Mouse (Mus musculus): ENCODE results near the gene Abcb1b.
"Not testable (repeated sequence)": the region's sequence is repeated elsewhere in the genome, so short reads cannot be mapped to it uniquely, and the experiment has no call there.

Abcb1b gene

GRCm38 (mm10) chr5:8797987-8798751 lies at the start of gene Abcb1b:
Gene Abcb1b (plus strand): TSS chr5:8798147.
- DNase-seq (ENCODE audit: low spot score in 2 of 2): peak; percentile 66 to 73

DNA sequence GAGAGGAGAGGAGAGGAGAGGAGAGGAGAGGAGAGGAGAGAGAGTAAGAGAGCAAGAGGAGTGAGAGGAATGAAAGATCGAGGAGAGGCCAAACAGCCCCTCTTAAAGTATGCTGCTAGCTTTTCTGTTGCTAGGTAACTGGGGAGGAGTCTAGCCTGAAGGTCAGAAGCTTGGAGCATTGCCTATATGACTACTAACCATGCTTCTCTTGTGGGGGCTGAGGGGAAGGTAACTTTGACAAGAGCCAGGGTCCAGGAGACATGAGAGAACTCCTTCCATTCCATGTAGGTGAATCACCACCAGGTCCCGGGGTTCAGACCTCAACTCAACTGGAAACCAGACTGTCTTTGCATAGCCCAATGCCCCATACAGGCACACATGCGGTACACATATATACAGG lies 25.1 kb upstream of the Abcb1b start:
- DNase-seq (ENCODE audit: low spot score in 2 of 2): no peak

DNA sequence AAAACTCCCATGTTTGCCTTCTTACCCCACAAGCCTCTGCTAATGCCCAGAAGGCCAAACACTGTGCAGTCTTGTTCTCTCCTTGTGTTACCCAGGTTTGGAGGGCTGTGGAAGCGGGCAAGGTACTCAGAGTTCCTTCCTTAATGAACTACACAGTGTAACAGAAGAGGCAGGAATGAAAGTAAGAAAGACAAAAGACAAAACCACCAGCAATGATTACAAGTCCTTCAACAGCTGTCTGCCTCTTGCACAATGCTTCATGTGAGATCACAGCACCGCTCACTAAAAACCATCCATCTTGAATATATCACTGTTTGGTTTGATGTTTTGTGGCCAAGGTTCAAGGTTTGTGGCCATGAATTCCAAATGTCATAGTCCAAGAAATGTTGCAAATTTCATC lies 19.6 kb upstream of the Abcb1b start:
- DNase-seq (ENCODE audit: low spot score in 2 of 2): no peak

DNA sequence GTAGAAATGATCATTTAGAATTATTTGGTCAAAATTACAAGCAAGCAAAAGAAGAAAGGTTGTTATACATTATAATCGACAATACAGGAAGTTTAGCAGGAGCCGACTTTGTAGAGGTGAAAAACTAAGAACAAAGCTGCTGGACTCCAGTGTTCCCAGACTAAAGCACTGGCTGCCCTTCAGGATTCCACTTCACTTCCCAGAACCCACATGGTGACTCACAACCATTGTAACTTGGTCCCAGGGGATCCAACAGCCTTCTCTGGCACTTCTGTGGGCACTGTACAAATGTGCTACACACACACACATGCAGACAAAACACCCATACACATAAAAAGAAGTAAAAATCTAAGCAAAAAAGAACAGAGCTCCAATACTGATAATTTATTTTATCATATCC lies 19.2 kb upstream of the Abcb1b start:
- no peak for DNase-seq (ENCODE audit: low spot score in 2 of 2)

DNA sequence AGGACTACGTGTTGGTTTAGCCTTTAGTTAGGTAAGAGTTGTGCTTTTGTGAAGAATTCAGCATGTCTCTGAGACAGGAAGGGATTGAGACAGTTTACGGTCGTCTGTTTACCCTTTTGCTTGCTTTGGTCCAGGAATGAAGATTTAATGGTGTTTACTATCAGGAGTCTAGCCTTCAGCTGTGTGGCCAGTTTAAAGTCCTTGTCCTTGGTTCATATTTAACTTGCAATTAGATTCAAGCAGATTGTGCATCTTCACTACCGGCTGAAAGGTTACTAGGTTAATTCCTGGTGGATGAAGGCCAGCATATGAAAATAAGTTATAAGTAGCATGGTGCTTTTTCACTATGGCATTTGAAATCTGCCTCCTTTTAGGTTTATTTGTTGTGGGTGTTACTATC lies 5.7 kb upstream of the Abcb1b start:
- no peak for DNase-seq (ENCODE audit: low spot score in 2 of 2)

GRCm38 (mm10) chr5:8798752-8799115 lies 787 bp downstream of the Abcb1b start:
- DNase-seq (ENCODE audit: low spot score in 2 of 2): peak in 1 of 2 experiments; percentile 20

DNA sequence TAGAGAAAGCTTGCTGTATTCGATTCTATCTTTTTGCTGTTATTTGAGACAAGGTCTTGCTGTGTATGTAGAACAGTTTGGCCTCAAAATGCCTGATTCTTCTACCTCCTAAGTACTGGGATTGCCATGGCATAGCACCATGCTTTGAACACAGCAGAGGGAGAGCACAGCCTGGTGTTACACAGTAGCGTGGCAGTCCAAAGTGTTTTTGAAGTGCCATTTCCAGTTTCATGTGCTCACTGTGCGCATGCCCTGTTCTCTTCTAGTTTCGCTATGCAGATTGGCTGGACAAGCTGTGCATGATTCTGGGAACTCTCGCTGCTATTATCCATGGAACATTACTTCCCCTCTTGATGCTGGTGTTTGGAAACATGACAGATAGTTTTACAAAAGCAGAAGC lies 7.8 kb downstream of the Abcb1b start:
- DNase-seq (ENCODE audit: low spot score in 2 of 2): no peak

DNA sequence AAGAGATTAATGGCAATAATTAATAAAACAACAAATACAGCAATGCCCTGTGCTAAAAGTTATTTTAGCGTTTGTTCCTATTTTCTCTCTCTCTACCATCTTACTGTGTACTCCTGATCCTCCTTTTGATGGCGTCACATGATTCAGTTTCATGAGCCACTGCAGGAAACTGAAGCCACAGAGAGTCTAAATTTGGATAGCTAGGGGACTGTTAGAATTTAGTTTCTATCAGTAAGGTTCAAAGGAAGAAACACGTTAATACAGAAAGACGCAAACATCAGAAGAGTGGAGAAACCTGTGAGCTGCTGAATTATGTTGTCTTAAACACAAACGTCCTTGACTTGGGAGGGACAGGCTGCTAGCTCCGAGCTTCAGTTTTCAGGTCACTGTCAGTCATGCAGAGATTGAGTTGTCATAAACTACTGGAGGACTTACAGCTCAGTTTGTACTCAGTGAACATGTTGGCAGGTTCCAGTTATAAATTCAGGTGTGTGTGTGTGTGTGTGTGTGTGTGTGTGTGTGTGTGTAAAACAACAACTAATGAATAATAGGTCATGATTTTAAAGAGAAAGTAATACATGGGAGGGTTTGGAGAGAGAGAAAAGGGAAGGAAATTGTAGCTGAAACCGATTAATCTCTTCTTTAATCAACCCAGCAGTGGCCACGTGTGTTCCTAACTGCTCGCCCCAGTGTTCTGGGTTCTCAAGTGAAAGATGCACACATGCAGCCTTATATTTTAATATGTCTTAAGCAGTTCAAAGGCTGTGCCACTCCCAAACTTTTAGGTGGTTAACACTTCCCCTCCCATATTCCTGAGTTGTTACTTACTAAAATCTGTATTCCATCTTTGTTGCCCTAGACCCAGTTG lies 9.4 kb downstream of the Abcb1b start:
- DNase-seq (ENCODE audit: low spot score in 2 of 2): no peak

GRCm38 (mm10) chr5:8813872-8814271 lies 15.9 kb downstream of the Abcb1b start:
- no peak for DNase-seq (ENCODE audit: low spot score in 2 of 2)

DNA sequence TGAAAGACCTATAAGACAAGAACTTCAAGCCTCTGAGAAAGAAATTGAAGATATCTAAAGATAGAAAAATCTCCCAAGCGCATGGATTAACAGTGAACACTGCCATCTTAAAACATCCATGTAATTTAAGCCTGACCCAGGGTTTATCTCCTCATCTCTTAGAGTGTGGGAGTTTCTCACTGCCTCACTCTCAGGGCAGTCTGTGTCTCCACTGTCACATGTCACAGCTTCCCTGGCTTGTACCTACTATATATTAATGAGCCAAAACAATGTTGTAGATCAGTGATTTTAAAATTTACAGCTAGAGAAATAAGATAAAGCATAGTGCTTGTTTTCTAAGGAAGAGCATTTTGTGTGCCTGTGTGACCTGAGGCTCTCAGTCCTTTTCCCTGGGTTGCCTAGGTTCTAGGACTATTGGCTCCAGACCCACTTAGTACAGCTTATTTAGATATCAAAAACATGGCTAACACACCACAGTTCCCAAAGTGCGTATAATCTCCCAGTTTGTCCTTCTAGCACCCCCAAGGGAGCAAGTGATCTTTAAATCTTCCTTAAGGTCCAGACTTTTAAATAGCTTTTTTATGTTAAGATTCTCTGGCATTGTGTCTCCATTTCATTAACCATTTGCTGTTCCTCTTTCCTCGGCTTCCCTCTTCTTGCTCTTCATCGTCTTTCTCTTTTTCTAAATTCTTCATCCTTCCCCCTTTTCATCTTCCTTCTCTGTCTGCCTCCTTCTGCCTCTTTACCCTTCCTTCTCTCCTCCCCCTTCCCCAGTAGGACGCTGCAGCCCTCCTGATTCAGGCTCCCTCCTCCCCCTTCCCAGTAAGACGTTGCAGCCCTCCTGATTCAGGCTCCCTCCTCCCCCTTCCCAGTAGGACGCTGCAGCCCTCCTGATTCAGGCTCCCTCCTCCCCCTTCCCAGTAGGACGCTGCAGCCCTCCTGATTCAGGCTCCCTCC lies 22.0 kb downstream of the Abcb1b start:
- DNase-seq (ENCODE audit: low spot score in 2 of 2): peak in 1 of 2 experiments; percentile 26

- not testable (repeated sequence) for DNase-seq (ENCODE audit: low spot score in 2 of 2)
These were observed 22.7 kb downstream of the Abcb1b start for GRCm38 (mm10) chr5:8820592-8821104.

DNA sequence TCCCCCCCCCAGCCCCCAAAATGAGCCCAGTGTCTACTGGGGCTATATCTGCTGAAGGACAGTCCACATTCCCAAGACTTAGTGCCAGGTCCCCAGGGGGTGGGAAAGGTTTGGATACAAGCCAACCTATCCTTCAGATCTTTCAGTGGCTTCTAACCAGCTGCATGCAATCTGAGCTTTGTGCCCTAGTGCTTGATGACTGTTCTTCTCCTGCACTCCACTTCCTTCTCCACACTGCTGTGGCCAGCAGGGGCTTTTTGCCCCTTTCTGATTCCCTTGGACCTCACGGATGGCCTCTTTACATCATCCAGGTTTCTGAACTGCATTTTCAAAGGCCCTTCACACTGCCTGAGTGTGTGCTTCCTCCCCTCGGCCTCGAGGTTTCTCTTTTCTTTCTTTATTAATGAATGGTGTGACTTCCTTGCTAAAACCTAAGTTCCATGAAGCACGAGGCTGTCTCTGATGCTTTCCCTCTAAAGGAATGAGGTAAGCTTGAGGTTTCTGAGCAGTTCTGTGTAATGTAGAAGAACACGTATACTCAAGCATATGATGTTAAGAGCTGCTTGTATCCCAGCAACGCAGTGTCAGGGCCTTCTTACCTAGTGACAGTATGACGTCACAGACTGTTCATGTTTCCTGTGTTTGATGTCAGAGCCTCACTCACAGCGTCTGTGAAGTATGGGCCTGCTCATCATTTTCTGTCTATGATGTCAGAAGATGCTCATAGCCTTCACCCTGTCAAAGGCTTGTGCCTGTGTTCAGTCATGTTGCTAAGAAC lies 40.9 kb downstream of the Abcb1b start:
- no peak for DNase-seq (ENCODE audit: low spot score in 2 of 2)

- no peak for DNase-seq (ENCODE audit: low spot score in 2 of 2)
These were observed 41.7 kb downstream of the Abcb1b start for GRCm38 (mm10) chr5:8839651-8840050.

GRCm38 (mm10) chr5:8840887-8841286 lies 42.9 kb downstream of the Abcb1b start:
- peak; percentile 54 to 73 for DNase-seq (ENCODE audit: low spot score in 2 of 2)

DNA sequence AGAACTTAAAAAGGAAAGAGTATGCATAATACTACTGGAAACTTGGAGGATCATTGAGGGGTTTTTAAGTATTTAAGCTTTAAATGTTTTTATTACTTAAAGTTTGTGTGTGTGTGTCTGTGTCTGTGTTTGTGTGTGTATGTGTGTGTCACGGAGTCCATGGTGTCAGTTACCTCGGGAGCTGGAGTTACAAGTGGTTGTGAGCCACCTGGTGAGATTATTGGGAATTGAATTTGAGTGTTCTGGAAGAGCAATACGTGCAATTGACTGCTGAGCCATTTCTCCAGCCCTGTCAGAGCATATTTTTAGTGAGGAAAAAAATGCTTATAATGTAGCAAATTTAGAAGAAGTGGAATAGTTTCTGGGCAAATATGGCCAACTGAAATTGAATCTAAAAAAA lies 44.9 kb downstream of the Abcb1b start:
- no peak for DNase-seq (ENCODE audit: low spot score in 2 of 2)

GRCm38 (mm10) chr5:8848607-8849575 lies 50.9 kb downstream of the Abcb1b start:
- not testable (repeated sequence) for DNase-seq (ENCODE audit: low spot score in 2 of 2)

GRCm38 (mm10) chr5:8850851-8851250 lies 52.9 kb downstream of the Abcb1b start:
- DNase-seq (ENCODE audit: low spot score in 2 of 2): no peak

DNA sequence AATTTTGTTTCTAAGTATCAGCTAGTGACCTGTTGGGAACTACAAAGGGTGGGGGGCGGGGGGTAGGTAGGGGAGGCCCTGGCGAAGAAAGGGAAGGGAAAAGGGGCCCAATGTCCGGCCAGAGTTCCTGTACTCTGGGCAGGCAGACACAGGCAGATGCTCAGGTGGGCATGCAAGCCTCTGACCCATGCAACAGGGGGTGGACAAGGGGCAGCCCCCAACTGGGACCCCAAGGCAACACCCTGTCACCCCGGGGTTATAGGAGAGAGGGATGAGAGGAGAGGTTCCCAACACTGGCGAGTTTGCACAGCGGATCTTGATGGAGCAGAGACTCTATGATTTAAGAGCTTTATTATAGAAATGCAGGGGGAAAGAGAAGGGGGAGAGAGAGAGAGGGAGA lies 59.3 kb downstream of the Abcb1b start:
- no peak for DNase-seq (ENCODE audit: low spot score in 2 of 2)

DNA sequence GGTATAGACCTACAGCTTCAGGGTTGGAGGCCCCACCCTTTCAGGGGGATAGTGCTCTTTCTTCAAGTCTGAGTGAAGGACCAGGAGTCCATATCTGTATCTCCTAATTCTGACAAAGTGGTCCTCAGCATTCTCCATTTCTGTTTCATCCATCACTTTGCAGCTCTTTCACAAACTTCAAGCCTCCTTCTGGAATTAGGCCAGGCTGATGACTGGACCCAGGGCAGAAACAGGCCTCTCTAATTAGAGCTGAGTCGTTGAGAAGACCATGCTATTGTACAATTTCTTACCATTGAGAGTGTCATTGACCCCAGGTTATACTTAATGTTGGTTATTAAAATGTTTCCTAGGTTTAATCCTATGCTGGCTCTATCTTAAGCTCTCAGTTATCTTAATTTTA lies 63.9 kb downstream of the Abcb1b start:
- DNase-seq (ENCODE audit: low spot score in 2 of 2): no peak

Measured in right cerebral cortex, postnatal 10 days (tissue).